Comparison of ENCODE assay signal across 24 mouse cellular contexts in genomic region chr1:132109368-132109767, GRCm38 (mm10). TPM values are rescaled to one million over a fixed set of nuclear protein-coding genes. Genes with fewer than 3 reads are reported as not detected.
A peak's percentile ranks its signal among the peaks of the same experiment; 100 is the strongest.
DNase-seq lines count a peak whose midpoint lies in the region; ATAC-seq and TF ChIP-seq lines count a peak whose summit lies in the region.
"Had no signal": no experiment of that assay in that cellular context is flagged by ENCODE, and none has a peak within 500 bp of the region (broad histone marks: within the 10 kb centered on the region; RNA-seq: fewer than 3 reads in every experiment).

No protein-coding gene starts in this region.

- H3K9me3 ChIP-seq in hindbrain, postnatal 0 days (ENCODE audit: low read length), result no peaks in the 10 kb centered on the region
- no peaks in the 10 kb centered on the region for H3K9me3 ChIP-seq in hindbrain, embryonic 12.5 days (replicated peaks)
- no peaks in the 10 kb centered on the region for H3K9me3 ChIP-seq in CH12.LX (replicated peaks; ENCODE audit: low read length)
- H3K9me3 ChIP-seq in stomach, postnatal 0 days (ENCODE audit: control insufficient read depth, low read length), result no peaks in the 10 kb centered on the region
- H3K9me3 ChIP-seq: embryonic facial prominence, embryonic 12.5 days; embryonic facial prominence, embryonic 15.5 days; G1E; hindbrain, embryonic 10.5 days had no signal

- no peak overlapping the region for H3K4me2 ChIP-seq in hindbrain, postnatal 0 days (ENCODE audit: low read depth, low read length)
- no peak overlapping the region for H3K4me2 ChIP-seq in hindbrain, embryonic 12.5 days (replicated peaks)
- H3K4me2 ChIP-seq in CH12.LX (ENCODE audit: insufficient read depth, low read depth, poor library complexity, severe bottlenecking), result no peak overlapping the region
- no peak overlapping the region for H3K4me2 ChIP-seq in stomach, postnatal 0 days (replicated peaks; ENCODE audit: low read depth)
- H3K4me2 ChIP-seq: embryonic facial prominence, embryonic 12.5 days; embryonic facial prominence, embryonic 15.5 days; heart, embryonic 11.5 days; hindbrain, embryonic 14.5 days had no signal

- no peaks in the 10 kb centered on the region for H3K4me1 ChIP-seq in hindbrain, postnatal 0 days (ENCODE audit: insufficient read depth, low read length)
- no peaks in the 10 kb centered on the region for H3K4me1 ChIP-seq in hindbrain, embryonic 12.5 days
- peaks cover under 1 to 8% of the 10 kb centered on the region in 2 experiments; a peak in 2 of 4 replicates for H3K4me1 ChIP-seq in CH12.LX (ENCODE audit: control insufficient read depth in 1 of 2, insufficient read depth in 2 of 2)
- no peaks in the 10 kb centered on the region for H3K4me1 ChIP-seq in stomach, postnatal 0 days (replicated peaks; ENCODE audit: control insufficient read depth, insufficient read depth)
- H3K4me1 ChIP-seq: embryonic facial prominence, embryonic 12.5 days; embryonic facial prominence, embryonic 15.5 days had no signal

- in situ Hi-C loops in CH12.LX (cut with MboI; ENCODE audit: low pct_ligation_motif_present, low pct_unique_long_range_greater_than_20kb, low sequenced_read_pairs), result loop anchor here (5.0 kb wide), 2 partner anchors 42 to 102 kb away; partner anchors contain the start of genes Elk4 and Mfsd4a

- dilution Hi-C loops in CH12.LX (cut with MboI; ENCODE audit: extremely low pct_ligation_motif_present, extremely low pct_unique_long_range_greater_than_20kb, low sequenced_read_pairs), result no loop called here

- TF ChIP-seq EP300 in CH12.LX (IDR thresholded peaks at IDR 0.05; ENCODE audit: low read length), result no peak
- TF ChIP-seq EP300 in stomach, postnatal 0 days (optimal IDR thresholded peaks at IDR 0.05), result no peak

- no peak for TF ChIP-seq POLR2A in CH12.LX (IDR thresholded peaks at IDR 0.05; ENCODE audit: low read depth, low read length)

- H3K4me3 ChIP-seq in hindbrain, postnatal 0 days (ENCODE audit: low read length), result no peak overlapping the region
- H3K4me3 ChIP-seq in hindbrain, embryonic 12.5 days, result no peak overlapping the region
- no peak overlapping the region for H3K4me3 ChIP-seq in CH12.LX (replicated peaks in 1 of 3; ENCODE audit: low read depth in 2 of 3, low read length in 2 of 3, poor library complexity in 1 of 3)
- H3K4me3 ChIP-seq in stomach, postnatal 0 days (ENCODE audit: low read depth, low read length), result no peak overlapping the region
- H3K4me3 ChIP-seq: embryonic facial prominence, embryonic 12.5 days; embryonic facial prominence, embryonic 15.5 days; hindbrain, embryonic 10.5 days had no signal

- no peak overlapping the region for H3K27ac ChIP-seq in hindbrain, postnatal 0 days
- no peak overlapping the region for H3K27ac ChIP-seq in hindbrain, embryonic 12.5 days
- no peak overlapping the region for H3K27ac ChIP-seq in CH12.LX (ENCODE audit: insufficient read depth, low read depth)
- no peak overlapping the region for H3K27ac ChIP-seq in stomach, postnatal 0 days (replicated peaks)
- H3K27ac ChIP-seq: embryonic facial prominence, embryonic 12.5 days; embryonic facial prominence, embryonic 15.5 days; hindbrain, embryonic 10.5 days; hindbrain, embryonic 14.5 days had no signal

- DNase-seq in hindbrain, postnatal 0 days (ENCODE audit: low spot score), result no peak
- peak; percentile 17 for DNase-seq in thymus, postnatal 0 days (ENCODE audit: low spot score)
- no peak for DNase-seq in thymus, postnatal 36 days
- no peak for DNase-seq in CH12.LX (ENCODE audit: extremely low read depth)
- DNase-seq in stomach, postnatal 0 days (ENCODE audit: low spot score), result no peak
- DNase-seq in kidney, postnatal 10 days, result no peak
- no peak for DNase-seq in right cerebral cortex, postnatal 4 days
- DNase-seq: adrenal gland, adult 2 months; adrenal gland, postnatal 14 days; B cell, adult 2 months; cerebellum, adult 11 months; cerebellum, adult 2 months; cerebellum, adult 9-11 months; cerebellum, postnatal 25 days; forebrain, postnatal 0 days; gastrocnemius, postnatal 36 days had no signal

- TF ChIP-seq RAD21 in CH12.LX (IDR thresholded peaks at IDR 0.05; ENCODE audit: low read depth, low read length), result peak; percentile 52

- H3K27me3 ChIP-seq in hindbrain, postnatal 0 days (ENCODE audit: insufficient read depth, low read length), result no peaks in the 10 kb centered on the region
- H3K27me3 ChIP-seq in hindbrain, embryonic 12.5 days, result peaks cover 2% of the 10 kb centered on the region; the same call in 1 of the 2 replicates
- H3K27me3 ChIP-seq in CH12.LX (replicated peaks), result peaks cover 22% of the 10 kb centered on the region
- H3K27me3 ChIP-seq in stomach, postnatal 0 days (ENCODE audit: control insufficient read depth, insufficient read depth, low read length), result no peaks in the 10 kb centered on the region
- H3K27me3 ChIP-seq: embryonic facial prominence, embryonic 15.5 days had no signal

- H3K9ac ChIP-seq in hindbrain, postnatal 0 days (replicated peaks; ENCODE audit: low read length), result no peak overlapping the region
- H3K9ac ChIP-seq in hindbrain, embryonic 12.5 days, result no peak overlapping the region
- no peak overlapping the region for H3K9ac ChIP-seq in CH12.LX (ENCODE audit: insufficient read depth, low read depth)
- no peak overlapping the region for H3K9ac ChIP-seq in stomach, postnatal 0 days (ENCODE audit: low read length)
- H3K9ac ChIP-seq: embryonic facial prominence, embryonic 12.5 days; embryonic facial prominence, embryonic 15.5 days; forebrain, postnatal 0 days; hindbrain, embryonic 14.5 days had no signal

- H3K79me2 ChIP-seq in CH12.LX (replicated peaks; ENCODE audit: control insufficient read depth, extremely low read depth, insufficient read depth, poor library complexity, severe bottlenecking), result no peaks in the 10 kb centered on the region

- H3K36me3 ChIP-seq in hindbrain, postnatal 0 days (ENCODE audit: insufficient read depth, low read length), result no peaks in the 10 kb centered on the region
- H3K36me3 ChIP-seq in hindbrain, embryonic 12.5 days, result no peaks in the 10 kb centered on the region
- no peaks in the 10 kb centered on the region for H3K36me3 ChIP-seq in CH12.LX (replicated peaks in 1 of 2; ENCODE audit: control insufficient read depth in 1 of 2, insufficient read depth in 1 of 2, low read length in 1 of 2)
- H3K36me3 ChIP-seq in stomach, postnatal 0 days (ENCODE audit: control insufficient read depth, insufficient read depth, low read length), result no peaks in the 10 kb centered on the region
- H3K36me3 ChIP-seq: embryonic facial prominence, embryonic 12.5 days; embryonic facial prominence, embryonic 15.5 days; G1E; hindbrain, embryonic 10.5 days had no signal

- 74% methylated on average over 2 of the region's 2 CpGs for WGBS in hindbrain, postnatal 0 days
- WGBS in hindbrain, embryonic 12.5 days, result 74% methylated on average over 2 of the region's 2 CpGs
- 60% methylated on average over 2 of the region's 2 CpGs for WGBS in stomach, postnatal 0 days

- ATAC-seq in hindbrain, postnatal 0 days, result no peak
- no peak for ATAC-seq in hindbrain, embryonic 12.5 days (ENCODE audit: low FRiP score)
- ATAC-seq in stomach, postnatal 0 days (ENCODE audit: low FRiP score, low TSS enrichment), result no peak
- ATAC-seq: forebrain, embryonic 14.5 days; forebrain, postnatal 0 days had no signal

- 0 out of 2 replicates have a peak, but pooled peaks have one; percentile 13 for TF ChIP-seq CTCF in hindbrain, postnatal 0 days (IDR thresholded peaks at IDR 0.05; ENCODE audit: low read depth)
- peak in 1 of 2 experiments; percentile 53; a peak in 1 of 4 replicates for TF ChIP-seq CTCF in CH12.LX (conservative IDR thresholded peaks at IDR 0.05 in 1 of 2, IDR thresholded peaks at IDR 0.05 in 1 of 2; ENCODE audit: low read depth in 2 of 2, low read length in 2 of 2)
- peak; percentile 39 for TF ChIP-seq CTCF in stomach, postnatal 0 days (IDR thresholded peaks at IDR 0.05; ENCODE audit: low read depth)

TF ChIP-seq in CH12.LX, 34 proteins besides CTCF, POLR2A, EP300 and RAD21:
- peak; percentile 94 for TF ChIP-seq ZNF384 (IDR thresholded peaks at IDR 0.05; ENCODE audit: low read depth, low read length)
- TF ChIP-seq PAX5 (IDR thresholded peaks at IDR 0.05; ENCODE audit: low read length), result no peak
- TF ChIP-seq SMC3 (IDR thresholded peaks at IDR 0.05; ENCODE audit: low read depth, low read length), result peak; percentile 44

RNA-seq across cellular contexts. Expression of gene Cdk18, which starts 30.1 kb away (rescaled TPM):
- 2.7 and 4.1 TPM in 2 replicates for total RNA-seq in hindbrain, postnatal 0 days (2014; rRNA removed)
- polyA plus RNA-seq in hindbrain, postnatal 0 days (2015; fragmentation: Nextera tagmentation; extraction: Ambion mirVana), result 1.0 and 1.6 TPM in 2 replicates
- 0.99 and 1.4 TPM in 2 replicates for polyA plus RNA-seq in hindbrain, embryonic 12.5 days (2016; fragmentation: Nextera tagmentation; extraction: Ambion mirVana)
- polyA plus RNA-seq in thymus, postnatal 0 days (2015; fragmentation: Nextera tagmentation; extraction: Ambion mirVana), result 1.7 and 1.9 TPM in 2 replicates
- total RNA-seq in CH12.LX (2012; rRNA removed) (1.0 and 2.5 TPM in 2 replicates), CH12.LX (2014; rRNA removed) (0.32 TPM in 1 of 2 replicates, not detected in the other)
- polyA plus RNA-seq in CH12.LX (2012; ENCODE audit: insufficient read length, low read depth), result 1.1 and 1.3 TPM in 2 replicates
- polyA plus RNA-seq in stomach, postnatal 0 days (2015; fragmentation: Nextera tagmentation; extraction: Ambion mirVana), result 9.7 and 14.5 TPM in 2 replicates

RNA-seq across cellular contexts. Expression of gene Mfsd4a, which starts 41.5 kb away (rescaled TPM):
- 5.8 and 10.2 TPM in 2 replicates for total RNA-seq in hindbrain, postnatal 0 days (2014; rRNA removed)
- 8.4 and 9.1 TPM in 2 replicates for polyA plus RNA-seq in hindbrain, postnatal 0 days (2015; fragmentation: Nextera tagmentation; extraction: Ambion mirVana)
- polyA plus RNA-seq in hindbrain, embryonic 12.5 days (2016; fragmentation: Nextera tagmentation; extraction: Ambion mirVana), result 15.4 and 16.2 TPM in 2 replicates
- polyA plus RNA-seq in thymus, postnatal 0 days (2015; fragmentation: Nextera tagmentation; extraction: Ambion mirVana), result 15.0 and 17.1 TPM in 2 replicates
- total RNA-seq in CH12.LX (2012; rRNA removed) (5.2 and 5.6 TPM in 2 replicates), CH12.LX (2014; rRNA removed) (0.81 and 1.4 TPM in 2 replicates)
- 11.8 and 13.0 TPM in 2 replicates for polyA plus RNA-seq in CH12.LX (2012; ENCODE audit: insufficient read length, low read depth)
- 16.7 TPM in 2 replicates for polyA plus RNA-seq in stomach, postnatal 0 days (2015; fragmentation: Nextera tagmentation; extraction: Ambion mirVana)
- polyA plus RNA-seq: G1E had no signal
